Mouse (Mus musculus) gastrocnemius, postnatal 36 days (tissue): ENCODE results near the gene Tfec. TPM values are rescaled to one million over a fixed set of nuclear protein-coding genes. Genes with fewer than 3 reads are reported as not detected.

ENCODE experiments used
- DNase-seq, 2 experiments: peaks; one replicate each; pipeline ENCODE4 v3.0.0; 2022
- intact Hi-C: fragments of 180-260 bp; cut with DNase I; formaldehyde crosslinking; loops from one replicate; pipeline ENCODE4 v1.15.1; 2025
- total RNA-seq, 2 experiments: library from RNA; stranded (reverse); gene quantifications; 2 replicates each; pipeline ENCODE4 v1.2.3; 2021

Tfec gene
- total RNA-seq, 2 experiments from 2014 or later, result not detected

GRCm38 (mm10) chr6:16797669-16798068 lies 100.6 kb downstream of the Tfec start:
- intact Hi-C loops, result no loop called here
- DNase-seq, result peak in 1 of 2 experiments; percentile 8

DNA sequence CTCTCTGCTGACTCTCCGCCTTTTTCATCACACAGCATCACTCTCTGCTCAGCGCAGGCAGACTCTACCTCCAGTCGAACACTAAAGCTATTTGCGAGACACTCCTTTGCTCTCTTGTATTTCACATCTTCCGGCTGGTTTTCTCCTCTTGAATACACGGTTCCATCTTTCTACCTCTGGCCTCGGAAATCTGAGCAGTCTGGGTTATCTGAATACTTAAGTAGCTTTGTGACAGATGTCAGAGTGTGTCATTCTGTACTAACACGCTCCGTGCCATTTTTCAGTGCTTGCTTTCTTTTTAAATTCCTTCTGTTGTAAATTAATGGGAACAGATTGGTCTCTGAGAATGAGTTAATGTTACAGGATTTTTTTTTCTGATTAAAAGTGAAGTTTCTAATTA lies 101.3 kb downstream of the Tfec start:
- intact Hi-C loops, result no loop called here

DNA sequence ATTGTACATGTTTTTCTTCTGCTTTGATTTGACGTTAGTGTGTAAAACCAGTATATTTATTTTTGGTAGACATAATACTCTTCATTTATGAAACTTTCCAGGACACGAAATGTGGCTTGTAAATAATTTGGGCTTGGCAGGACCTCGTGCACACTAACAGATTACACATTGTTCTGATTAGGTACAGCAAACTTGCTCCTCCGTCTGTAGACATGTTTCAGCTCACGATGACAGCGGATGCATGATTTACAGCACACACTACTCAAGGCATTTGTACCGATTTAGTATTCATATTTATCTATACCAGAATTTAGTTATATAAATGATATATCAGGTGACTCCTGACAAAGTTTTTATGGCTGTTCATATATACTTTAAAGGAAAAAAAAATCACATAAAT lies 104.2 kb downstream of the Tfec start:
- intact Hi-C loops, result no loop called here
- no peak for DNase-seq

More for the DNA sequence above, 101.3 kb downstream of the Tfec start:
- DNase-seq, result no peak

DNA sequence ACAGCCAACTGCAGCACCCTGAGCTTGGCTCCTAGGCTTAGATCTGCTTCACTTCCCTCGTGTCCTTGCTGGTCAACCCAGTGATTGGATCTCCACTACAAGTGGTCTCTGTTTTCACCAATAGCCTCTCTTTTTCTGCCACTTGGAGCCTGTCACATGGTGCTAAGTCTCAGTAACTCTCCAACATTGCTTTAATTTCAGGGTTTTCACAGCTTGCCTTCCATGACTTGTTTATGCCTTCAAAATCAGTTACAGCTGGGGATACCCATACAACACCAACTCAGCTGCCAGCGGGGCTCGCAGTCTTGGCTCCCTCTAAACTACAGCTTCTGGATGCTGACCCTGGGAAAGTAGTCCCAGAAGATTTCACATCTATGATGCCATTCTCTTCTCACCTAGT lies 113.1 kb downstream of the Tfec start:
- DNase-seq, result no peak
- intact Hi-C loops, result no loop called here

Other genes with a start within 250 kb of the Tfec start
- 1 to 10 TPM; 1.2 to 1.6 TPM for gene Tes, start 166.7 kb upstream of the Tfec start, total RNA-seq